Mouse (Mus musculus) megakaryocyte, embryonic 14.5 days (primary cell): ENCODE measurements around the gene Tnks2.

Experiments used
- FLI1 ChIP-seq: IDR thresholded peaks from 2 replicates; pipeline ENCODE4 v1.6.1; 2012; ENCODE audit warnings: low read length, inconsistent platforms, mixed read lengths
- GATA1 ChIP-seq: IDR thresholded peaks from 3 replicates; pipeline ENCODE4 v1.6.1; 2012; ENCODE audit warnings: mixed read lengths, low read length, inconsistent platforms, borderline replicate concordance

DNA sequence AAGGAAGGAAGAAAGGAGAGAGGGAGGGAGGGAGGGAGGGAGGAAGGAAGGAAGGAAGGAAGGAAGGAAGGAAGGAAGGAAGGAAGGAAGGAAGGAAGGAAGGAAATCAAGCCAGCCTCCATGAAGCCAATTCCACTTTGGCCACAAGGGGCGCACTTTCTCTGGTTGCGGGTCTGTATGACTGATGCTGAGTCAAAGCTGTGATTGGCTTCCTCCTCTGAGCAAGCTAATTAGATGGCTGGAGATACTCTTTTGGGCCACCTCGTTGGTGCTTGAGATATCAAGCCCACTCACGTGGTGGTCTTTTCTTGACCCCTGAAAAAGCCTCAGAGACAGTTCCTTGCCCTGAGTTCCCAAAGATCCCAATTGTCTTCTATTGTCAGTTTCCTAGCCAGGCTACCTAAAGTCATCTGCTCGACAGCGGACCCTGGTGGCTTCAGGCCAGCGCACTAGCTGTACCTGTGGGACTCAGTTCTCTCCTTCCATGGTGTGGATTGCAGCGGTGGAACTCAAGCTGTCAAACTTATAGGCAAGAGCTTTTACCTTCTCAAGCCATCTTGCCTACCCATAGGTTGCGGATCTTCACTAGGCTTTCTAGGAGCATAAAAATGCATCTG is 75.8 kb downstream of the Tnks2 start:
- TF ChIP-seq GATA1 = no peak
- no peak for TF ChIP-seq FLI1
